Mouse (Mus musculus): Measurements from ENCODE around the gene Vwf. TPM values are rescaled to one million over a fixed set of nuclear protein-coding genes. Genes with fewer than 3 reads are reported as not detected.

Vwf gene
- polyA plus RNA-seq, 1 experiment = 15.4 TPM

GRCm38 (mm10) chr6:125565326-125565725 lies 18.8 kb downstream of the Vwf start:
- Histone ChIP-seq H3K4me3 (ENCODE audit: control insufficient read depth, low read depth, low read length) (no peak overlapping the region), H3K4me1 (ENCODE audit: control insufficient read depth, insufficient read depth, low read length) (no peaks in the 10 kb centered on the region), H3K27ac (ENCODE audit: control insufficient read depth, insufficient read depth, low read depth, low read length) (no peak overlapping the region), H3K36me3 (ENCODE audit: control insufficient read depth, insufficient read depth, low read length) (no peaks in the 10 kb centered on the region), H3K27me3 (ENCODE audit: control insufficient read depth, insufficient read depth, low read length) (no peaks in the 10 kb centered on the region)
- TF ChIP-seq CTCF (IDR thresholded peaks at IDR 0.05; ENCODE audit: control insufficient read depth, insufficient read depth, insufficient replicate concordance, low read depth, low read length) (no peak), POLR2A (IDR thresholded peaks at IDR 0.05; ENCODE audit: control insufficient read depth, low read depth, low read length) (no peak)

GRCm38 (mm10) chr6:125566656-125567055 lies 20.1 kb downstream of the Vwf start:
- no peak overlapping the region for H3K4me3 ChIP-seq (ENCODE audit: control insufficient read depth, low read depth, low read length)
- no peaks in the 10 kb centered on the region for H3K36me3 ChIP-seq (ENCODE audit: control insufficient read depth, insufficient read depth, low read length)
- H3K27ac ChIP-seq (ENCODE audit: control insufficient read depth, insufficient read depth, low read depth, low read length) = no peak overlapping the region
- H3K4me1 ChIP-seq (ENCODE audit: control insufficient read depth, insufficient read depth, low read length) = no peaks in the 10 kb centered on the region
- no peak for TF ChIP-seq CTCF (IDR thresholded peaks at IDR 0.05; ENCODE audit: control insufficient read depth, insufficient read depth, insufficient replicate concordance, low read depth, low read length)
- no peak for TF ChIP-seq POLR2A (IDR thresholded peaks at IDR 0.05; ENCODE audit: control insufficient read depth, low read depth, low read length)
- H3K27me3 ChIP-seq (ENCODE audit: control insufficient read depth, insufficient read depth, low read length) = no peaks in the 10 kb centered on the region

- Histone ChIP-seq H3K27ac (ENCODE audit: control insufficient read depth, insufficient read depth, low read depth, low read length) (no peak overlapping the region), H3K4me3 (ENCODE audit: control insufficient read depth, low read depth, low read length) (no peak overlapping the region), H3K4me1 (ENCODE audit: control insufficient read depth, insufficient read depth, low read length) (peaks cover 8% of the 10 kb centered on the region), H3K36me3 (ENCODE audit: control insufficient read depth, insufficient read depth, low read length) (no peaks in the 10 kb centered on the region), H3K27me3 (ENCODE audit: control insufficient read depth, insufficient read depth, low read length) (no peaks in the 10 kb centered on the region)
- TF ChIP-seq CTCF (IDR thresholded peaks at IDR 0.05; ENCODE audit: control insufficient read depth, insufficient read depth, insufficient replicate concordance, low read depth, low read length) = no peak
- TF ChIP-seq POLR2A (IDR thresholded peaks at IDR 0.05; ENCODE audit: control insufficient read depth, low read depth, low read length) = no peak
Observed at GRCm38 (mm10) chr6:125568381-125568780, 21.8 kb downstream of the Vwf start.

- no peak for TF ChIP-seq POLR2A (IDR thresholded peaks at IDR 0.05; ENCODE audit: control insufficient read depth, low read depth, low read length)
- no peak for TF ChIP-seq CTCF (IDR thresholded peaks at IDR 0.05; ENCODE audit: control insufficient read depth, insufficient read depth, insufficient replicate concordance, low read depth, low read length)
- peak overlapping the region; percentile 23 for H3K27ac ChIP-seq (ENCODE audit: control insufficient read depth, insufficient read depth, low read depth, low read length)
- H3K36me3 ChIP-seq (ENCODE audit: control insufficient read depth, insufficient read depth, low read length) = no peaks in the 10 kb centered on the region
- H3K4me3 ChIP-seq (ENCODE audit: control insufficient read depth, low read depth, low read length) = peak overlapping the region; percentile 51
- H3K4me1 ChIP-seq (ENCODE audit: control insufficient read depth, insufficient read depth, low read length) = peaks cover 10% of the 10 kb centered on the region
- no peaks in the 10 kb centered on the region for H3K27me3 ChIP-seq (ENCODE audit: control insufficient read depth, insufficient read depth, low read length)
Observed at GRCm38 (mm10) chr6:125572291-125573188, 26.0 kb downstream of the Vwf start.

- Histone ChIP-seq H3K4me3 (ENCODE audit: control insufficient read depth, low read depth, low read length) (peak overlapping the region; percentile 51), H3K4me1 (ENCODE audit: control insufficient read depth, insufficient read depth, low read length) (peaks cover 10% of the 10 kb centered on the region), H3K36me3 (ENCODE audit: control insufficient read depth, insufficient read depth, low read length) (no peaks in the 10 kb centered on the region), H3K27me3 (ENCODE audit: control insufficient read depth, insufficient read depth, low read length) (no peaks in the 10 kb centered on the region), H3K27ac (ENCODE audit: control insufficient read depth, insufficient read depth, low read depth, low read length) (peak overlapping the region; percentile 23)
- TF ChIP-seq CTCF (IDR thresholded peaks at IDR 0.05; ENCODE audit: control insufficient read depth, insufficient read depth, insufficient replicate concordance, low read depth, low read length) = no peak
- TF ChIP-seq POLR2A (IDR thresholded peaks at IDR 0.05; ENCODE audit: control insufficient read depth, low read depth, low read length) = no peak
Observed at GRCm38 (mm10) chr6:125573189-125573928, 26.8 kb downstream of the Vwf start.

- Histone ChIP-seq H3K4me1 (ENCODE audit: control insufficient read depth, insufficient read depth, low read length) (peaks cover 10% of the 10 kb centered on the region), H3K4me3 (ENCODE audit: control insufficient read depth, low read depth, low read length) (no peak overlapping the region), H3K27ac (ENCODE audit: control insufficient read depth, insufficient read depth, low read depth, low read length) (no peak overlapping the region), H3K27me3 (ENCODE audit: control insufficient read depth, insufficient read depth, low read length) (no peaks in the 10 kb centered on the region), H3K36me3 (ENCODE audit: control insufficient read depth, insufficient read depth, low read length) (no peaks in the 10 kb centered on the region)
- TF ChIP-seq CTCF (IDR thresholded peaks at IDR 0.05; ENCODE audit: control insufficient read depth, insufficient read depth, insufficient replicate concordance, low read depth, low read length) = no peak
- TF ChIP-seq POLR2A (IDR thresholded peaks at IDR 0.05; ENCODE audit: control insufficient read depth, low read depth, low read length) = no peak
Observed at GRCm38 (mm10) chr6:125575080-125575479, 28.5 kb downstream of the Vwf start.

- Histone ChIP-seq H3K4me1 (ENCODE audit: control insufficient read depth, insufficient read depth, low read length) (peaks cover 10% of the 10 kb centered on the region), H3K4me3 (ENCODE audit: control insufficient read depth, low read depth, low read length) (no peak overlapping the region), H3K27me3 (ENCODE audit: control insufficient read depth, insufficient read depth, low read length) (no peaks in the 10 kb centered on the region), H3K27ac (ENCODE audit: control insufficient read depth, insufficient read depth, low read depth, low read length) (no peak overlapping the region), H3K36me3 (ENCODE audit: control insufficient read depth, insufficient read depth, low read length) (no peaks in the 10 kb centered on the region)
- TF ChIP-seq CTCF (IDR thresholded peaks at IDR 0.05; ENCODE audit: control insufficient read depth, insufficient read depth, insufficient replicate concordance, low read depth, low read length) (no peak), POLR2A (IDR thresholded peaks at IDR 0.05; ENCODE audit: control insufficient read depth, low read depth, low read length) (no peak)
Observed at GRCm38 (mm10) chr6:125577301-125577700, 30.7 kb downstream of the Vwf start.
